Mouse (Mus musculus) spleen, adult 2 months (tissue): ENCODE measurements around the gene Saysd1.

Source experiments
- CTCF ChIP-seq: fragments of 200-500 bp; IDR thresholded peaks from 2 replicates; pipeline ENCODE4 v1.5.1; 2011; ENCODE audit warnings: mild to moderate bottlenecking, inconsistent platforms; ENCODE audit not compliant: insufficient read depth, insufficient read length, insufficient replicate concordance; ENCODE audit errors: extremely low read depth
- POLR2A ChIP-seq: fragments of 200-500 bp; IDR thresholded peaks from 2 replicates; pipeline ENCODE4 v1.6.1; 2011; ENCODE audit warnings: low read depth, low read length, inconsistent platforms

DNA sequence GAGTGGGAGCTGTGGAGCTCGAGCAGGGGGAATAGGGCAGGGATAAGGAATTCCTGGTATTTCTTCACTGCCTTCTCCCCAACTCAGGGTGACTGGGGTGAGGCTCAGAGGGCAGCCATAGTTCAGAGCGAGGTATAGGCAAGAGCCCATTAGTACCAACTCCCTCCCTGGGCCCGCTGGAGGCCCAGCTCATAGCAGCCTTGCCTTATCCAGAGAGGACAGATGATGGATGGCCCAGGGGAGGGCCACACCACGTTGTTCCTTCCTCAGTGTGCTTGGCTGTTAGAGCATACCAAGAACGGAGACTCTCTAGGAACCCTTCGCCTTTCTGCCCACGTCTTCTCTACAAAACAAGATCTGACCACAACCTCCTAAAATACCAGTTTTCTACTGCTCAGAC lies 15.9 kb upstream of the Saysd1 start:
- no peak for TF ChIP-seq CTCF
- TF ChIP-seq POLR2A: no peak
